Mouse (Mus musculus) intestine, postnatal 0 days (tissue): ENCODE results near the gene Slc44a5. TPM values are rescaled to one million over a fixed set of nuclear protein-coding genes. Genes with fewer than 3 reads are reported as not detected.
A peak's percentile ranks its signal among the peaks of the same experiment; 100 is the strongest.

Experiments
- ATAC-seq: fragments of 200-750 bp; cut with Nextera tagmentation; 2 replicates; pipeline ENCODE4 v1.8.0; 2017; ENCODE audit warnings: mild to moderate bottlenecking, moderate TSS enrichment, moderate library complexity
- H3K27ac ChIP-seq: fragments of 300-500 bp; sonication (generic); 2 replicates; pipeline ENCODE4 v1.5.1; 2014; ENCODE audit warnings: mild to moderate bottlenecking, low read depth, low read length, moderate library complexity
- H3K27me3 ChIP-seq: fragments of 300-500 bp; sonication (generic); replicated peaks from 2 replicates; pipeline ENCODE4 v1.6.1; 2014; ENCODE audit warnings: low read length, mixed read lengths; ENCODE audit not compliant: control insufficient read depth, insufficient read depth
- H3K36me3 ChIP-seq: fragments of 300-500 bp; sonication (generic); 2 replicates; pipeline ENCODE4 v1.6.1; 2014; ENCODE audit warnings: mild to moderate bottlenecking, moderate library complexity; ENCODE audit not compliant: control insufficient read depth, insufficient read depth
- H3K4me1 ChIP-seq: fragments of 300-500 bp; sonication (generic); replicated peaks from 2 replicates; pipeline ENCODE4 v1.6.1; 2014; ENCODE audit warnings: antibody characterized with exemption, low read length, mixed read lengths; ENCODE audit not compliant: control insufficient read depth, insufficient read depth
- H3K4me2 ChIP-seq: fragments of 300-500 bp; sonication (generic); replicated peaks from 2 replicates; pipeline ENCODE4 v1.6.1; 2014; ENCODE audit warnings: low read depth, mild to moderate bottlenecking, moderate library complexity
- H3K4me3 ChIP-seq: fragments of 300-500 bp; sonication (generic); 2 replicates; pipeline ENCODE4 v1.5.1; 2014; ENCODE audit warnings: low read depth, low read length
- H3K9ac ChIP-seq: fragments of 300-500 bp; sonication (generic); 2 replicates; pipeline ENCODE4 v1.6.1; 2014; ENCODE audit warnings: mild to moderate bottlenecking, low read depth, low read length
- H3K9me3 ChIP-seq: fragments of 300-500 bp; sonication (generic); 2 replicates; pipeline ENCODE4 v1.6.1; 2016; ENCODE audit warnings: mixed run types; ENCODE audit not compliant: control insufficient read depth
- CTCF ChIP-seq: sonication (generic); IDR thresholded peaks from 2 replicates; pipeline ENCODE4 v1.5.1; 2016; ENCODE audit warnings: low read depth, mild to moderate bottlenecking, control low read depth, antibody characterized with exemption, moderate library complexity
- WGBS: fragments of 180-500 bp; shearing (Covaris S2); extraction: QIAGEN DNeasy Blood & Tissue Kit; methylation state at CpG from one replicate; pipeline ENCODE4 v1.1.7; 2014; 5-methylcytosine and 5-hydroxymethylcytosine counted together
- polyA plus RNA-seq: library from polyadenylated mRNA; unstranded; fragments of >200 nt; fragmentation: Nextera tagmentation; extraction: Ambion mirVana; gene quantifications from 2 replicates; pipeline ENCODE4 v1.2.1, GENCODE M21; 2015

The Slc44a5 gene
- polyA plus RNA-seq, 1 experiment from 2014 or later = 0.43 TPM

DNA sequence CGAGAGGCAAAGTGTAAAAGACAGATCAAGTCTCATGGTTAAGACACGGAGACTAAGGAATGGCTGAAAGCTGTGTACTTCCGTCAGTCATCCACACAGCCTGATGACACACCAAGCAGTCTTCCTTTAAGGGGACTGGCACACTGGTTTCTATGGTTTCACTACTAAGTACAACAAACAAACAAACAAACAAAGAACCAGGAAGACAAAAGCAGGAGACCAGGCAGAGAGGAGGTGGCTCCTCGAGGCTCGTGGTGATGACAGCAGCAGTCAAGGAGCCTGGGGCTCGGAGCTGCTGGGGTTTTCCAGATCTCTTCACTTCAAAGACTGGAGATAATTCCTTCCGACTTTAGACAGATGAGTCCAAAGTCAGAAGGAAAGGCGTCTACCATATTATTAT lies 33.2 kb upstream of the Slc44a5 start:
- WGBS = 82% methylated on average over 8 of the region's 8 CpGs
- Histone ChIP-seq H3K36me3 (peaks cover 36% of the 10 kb centered on the region; the same call in 1 of the 2 replicates), H3K4me3 (no peak overlapping the region), H3K27me3 (no peaks in the 10 kb centered on the region), H3K4me2 (no peak overlapping the region), H3K4me1 (no peaks in the 10 kb centered on the region), H3K9ac (no peak overlapping the region), H3K27ac (no peak overlapping the region), H3K9me3 (no peaks in the 10 kb centered on the region)
- ATAC-seq = no peak
- no peak for TF ChIP-seq CTCF

DNA sequence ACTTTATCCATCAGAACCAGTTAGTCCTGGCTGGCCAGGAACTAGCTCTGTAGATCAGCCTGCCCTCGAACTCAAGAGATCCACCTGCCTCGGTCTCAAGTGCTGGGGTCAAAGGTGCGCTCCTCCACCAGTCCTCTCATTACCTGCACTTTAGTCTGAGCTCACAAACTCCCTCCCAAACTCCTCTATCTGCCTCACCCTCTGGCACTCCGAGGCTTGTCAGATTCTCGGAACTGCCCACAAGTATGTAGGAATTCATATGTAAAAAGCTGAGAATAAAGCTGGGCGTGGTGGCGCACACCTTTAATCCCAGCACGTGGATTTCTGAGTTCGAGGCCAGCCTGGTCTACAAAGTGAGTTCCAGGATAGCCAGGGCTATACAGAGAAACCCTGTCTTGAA lies 32.8 kb upstream of the Slc44a5 start:
- no peaks in the 10 kb centered on the region for H3K9me3 ChIP-seq
- ATAC-seq = no peak
- 0 out of 2 replicates have a peak, but pooled peaks cover 3% of the 10 kb centered on the region for H3K4me1 ChIP-seq
- WGBS = 81% methylated on average over 9 of the region's 9 CpGs
- H3K4me2 ChIP-seq = no peak overlapping the region
- H3K4me3 ChIP-seq = no peak overlapping the region
- no peak overlapping the region for H3K9ac ChIP-seq
- no peaks in the 10 kb centered on the region for H3K27me3 ChIP-seq
- no peak for TF ChIP-seq CTCF
- no peak overlapping the region for H3K27ac ChIP-seq
- H3K36me3 ChIP-seq = peaks cover 36% of the 10 kb centered on the region; the same call in 1 of the 2 replicates

DNA sequence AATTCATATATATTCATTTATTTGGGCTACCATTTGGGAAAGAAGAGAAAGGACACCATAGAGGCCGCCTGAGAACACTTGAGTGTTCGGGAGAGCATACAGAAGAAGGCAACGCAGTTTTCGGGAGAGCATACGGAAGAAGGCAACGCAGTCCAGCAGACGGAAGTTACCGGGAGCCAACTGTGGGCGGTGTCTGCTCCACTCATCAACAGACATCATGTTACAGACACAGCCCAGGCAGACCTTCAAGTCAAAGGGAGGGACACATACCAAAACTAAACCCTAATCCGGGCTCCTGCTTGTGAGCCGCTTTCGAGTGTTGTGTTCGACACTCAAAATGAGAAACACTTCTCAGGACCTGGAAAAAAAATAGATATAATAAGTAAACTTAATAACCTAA lies 31.6 kb upstream of the Slc44a5 start:
- WGBS = 95% methylated on average over 13 of the region's 13 CpGs
- H3K27ac ChIP-seq = no peak overlapping the region
- H3K4me1 ChIP-seq = 0 out of 2 replicates have a peak, but pooled peaks cover 3% of the 10 kb centered on the region
- no peaks in the 10 kb centered on the region for H3K9me3 ChIP-seq
- H3K27me3 ChIP-seq = no peaks in the 10 kb centered on the region
- no peak overlapping the region for H3K9ac ChIP-seq
- no peak overlapping the region for H3K4me3 ChIP-seq
- H3K36me3 ChIP-seq = peaks cover 36% of the 10 kb centered on the region; the same call in 1 of the 2 replicates
- no peak for ATAC-seq
- no peak overlapping the region for H3K4me2 ChIP-seq
- TF ChIP-seq CTCF = no peak

DNA sequence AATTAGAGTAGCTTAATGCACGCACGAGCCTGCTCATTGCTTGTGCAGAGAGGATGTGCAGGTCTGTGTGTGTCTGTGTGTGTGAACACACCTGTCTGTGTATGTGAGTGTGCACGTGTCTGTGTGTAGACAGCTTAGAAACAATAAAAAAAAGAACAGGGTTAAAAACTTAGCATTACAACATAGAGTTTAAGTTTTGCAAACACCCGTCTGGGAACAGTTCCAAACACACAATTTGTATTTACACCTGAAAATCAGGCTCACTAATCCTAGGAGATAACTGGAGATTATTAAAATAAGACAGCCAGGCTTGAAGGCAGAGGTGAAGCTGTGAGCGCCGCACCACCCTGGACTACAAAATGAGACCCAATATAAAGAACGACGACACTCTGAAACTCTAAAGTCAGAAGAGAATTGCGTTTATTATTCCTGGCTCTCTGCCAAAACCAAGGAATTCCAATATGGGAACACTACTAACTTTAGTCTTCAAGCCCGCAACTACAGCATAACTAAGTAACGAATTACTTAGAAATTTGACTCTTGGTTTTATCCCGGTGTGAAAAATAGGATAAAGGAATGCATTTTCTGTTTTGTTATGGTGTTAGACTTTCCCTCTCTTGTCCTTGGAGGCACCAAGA lies 30.1 kb upstream of the Slc44a5 start:
- Histone ChIP-seq H3K4me2 (peak overlapping the region; percentile 77), H3K36me3 (peaks cover 21% of the 10 kb centered on the region; the same call in 1 of the 2 replicates), H3K27ac (peak overlapping the region; percentile 88; the same call in 1 of the 2 replicates), H3K4me3 (peak overlapping the region; percentile 84), H3K9ac (peak overlapping the region; percentile 18; the same call in 1 of the 2 replicates), H3K9me3 (no peaks in the 10 kb centered on the region), H3K27me3 (no peaks in the 10 kb centered on the region), H3K4me1 (0 out of 2 replicates have a peak, but pooled peaks cover 3% of the 10 kb centered on the region)
- WGBS = 14% methylated on average over 12 of the region's 12 CpGs
- TF ChIP-seq CTCF = no peak
- ATAC-seq = no peak

DNA sequence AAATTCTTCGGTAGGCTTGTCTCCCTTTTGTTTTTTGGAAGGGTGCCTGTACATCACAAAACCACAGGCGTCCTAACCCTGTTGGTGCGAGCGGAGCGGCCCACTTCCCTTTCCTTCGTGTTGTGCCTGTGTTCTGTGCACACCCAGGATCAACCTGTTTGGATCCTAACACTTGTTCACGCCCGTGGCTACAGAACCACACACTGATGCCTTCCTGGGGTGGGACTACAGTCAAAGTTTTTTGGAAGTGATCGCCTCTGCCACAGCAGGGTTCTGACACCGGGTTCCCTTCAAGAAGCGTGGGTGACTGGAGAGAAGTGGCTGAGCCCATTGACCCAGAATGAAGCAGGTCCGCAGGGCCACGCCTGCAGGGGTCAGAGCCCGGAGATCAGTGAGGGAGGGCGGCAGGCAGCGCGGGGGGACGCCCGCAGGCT lies 29.3 kb upstream of the Slc44a5 start:
- peaks cover 14% of the 10 kb centered on the region; the same call in 1 of the 2 replicates for H3K36me3 ChIP-seq
- H3K9me3 ChIP-seq = no peaks in the 10 kb centered on the region
- TF ChIP-seq CTCF = no peak
- peak overlapping the region; percentile 88 for H3K27ac ChIP-seq
- H3K4me1 ChIP-seq = 0 out of 2 replicates have a peak, but pooled peaks cover 3% of the 10 kb centered on the region
- H3K27me3 ChIP-seq = no peaks in the 10 kb centered on the region
- peak; percentile 69 for ATAC-seq
- H3K4me2 ChIP-seq = peak overlapping the region; percentile 77
- WGBS = under 1% methylated on average over 19 of the region's 19 CpGs
- H3K4me3 ChIP-seq = peak overlapping the region; percentile 84
- peak overlapping the region; percentile 69 for H3K9ac ChIP-seq

DNA sequence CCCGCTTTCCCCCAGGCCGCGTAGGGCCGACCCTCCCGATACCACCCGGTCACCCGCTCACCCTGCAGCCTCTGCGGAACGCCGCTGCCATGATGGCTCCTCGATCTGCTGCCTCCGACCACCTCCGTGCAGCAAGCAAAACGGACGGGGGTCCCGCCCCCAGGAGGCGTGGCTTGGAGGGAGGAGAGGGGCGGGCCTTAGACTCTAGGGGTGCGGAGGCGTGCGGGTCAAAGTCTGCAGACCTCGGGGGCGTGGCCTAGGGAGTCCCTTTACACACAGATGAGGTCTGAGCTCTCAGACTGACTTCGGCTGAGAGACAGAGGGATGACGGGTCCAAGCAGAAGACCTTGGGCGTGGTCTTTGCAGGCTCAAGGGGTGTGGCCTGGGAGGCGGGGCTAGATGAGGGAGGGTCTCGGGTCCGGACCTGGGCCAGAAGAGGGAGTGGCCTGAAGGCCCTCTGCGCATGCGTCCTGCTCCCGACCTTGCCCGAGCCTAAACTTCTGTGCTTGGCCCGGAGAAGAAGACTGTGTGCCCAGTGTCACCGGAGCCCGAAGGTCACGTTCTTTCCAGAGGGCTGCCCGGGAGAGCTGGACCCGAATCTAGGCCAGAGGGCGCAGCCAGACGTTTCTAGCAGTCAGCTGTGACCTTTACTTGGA lies 28.8 kb upstream of the Slc44a5 start, which contains the start of gene Acadm:
TSS of gene Acadm (minus strand) at position 298 of the 656 bp plus-strand sequence.
- under 1% methylated on average over 41 of the region's 41 CpGs for WGBS
- 0 out of 2 replicates have a peak, but pooled peaks have one; percentile 1 for TF ChIP-seq CTCF
- Histone ChIP-seq H3K27ac (peak within 1 kb of the TSS; percentile 88), H3K27me3 (no peaks in the 10 kb centered on the region), H3K9ac (peak within 1 kb of the TSS; percentile 69), H3K4me3 (peak within 1 kb of the TSS; percentile 84), H3K9me3 (no peaks in the 10 kb centered on the region), H3K4me2 (peak within 1 kb of the TSS; percentile 77), H3K4me1 (0 out of 2 replicates have a peak, but pooled peaks cover 3% of the 10 kb centered on the region), H3K36me3 (peaks cover 9% of the 10 kb centered on the region; the same call in 1 of the 2 replicates)
- peak; percentile 98 for ATAC-seq
